Mouse (Mus musculus): ENCODE data around the gene Platr17. TPM values are rescaled to one million over a fixed set of nuclear protein-coding genes. Genes with fewer than 3 reads are reported as not detected.
"Not testable (repeated sequence)": the region's sequence is repeated elsewhere in the genome, so short reads cannot be mapped to it uniquely, and the experiment has no call there.

Platr17 gene
- polyA plus RNA-seq, 1 experiment from 2014 or later: 0.29 TPM

GRCm38 (mm10) chr17:33891357-33891756 lies 13.6 kb upstream of the Platr17 start:
- Histone ChIP-seq H3K27ac (ENCODE audit: poor library complexity, severe bottlenecking) (no peak overlapping the region), H3K4me1 (replicated peaks) (peaks cover 20% of the 10 kb centered on the region), H3K27me3 (replicated peaks) (0 out of 2 replicates have a peak, but pooled peaks cover 2% of the 10 kb centered on the region), H3K9me3 (replicated peaks) (no peaks in the 10 kb centered on the region), H3K4me3 (no peak overlapping the region), H3K4me2 (no peak overlapping the region), H3K9ac (no peak overlapping the region), H3K36me3 (peaks cover 7% of the 10 kb centered on the region)
- WGBS: 57% methylated on average over 2 of the region's 2 CpGs
- no peak for ATAC-seq (ENCODE audit: insufficient number of reproducible peaks, low FRiP score)

GRCm38 (mm10) chr17:33891892-33892291 lies 13.0 kb upstream of the Platr17 start:
- H3K27me3 ChIP-seq (replicated peaks); H3K9ac ChIP-seq; H3K4me3 ChIP-seq; ATAC-seq (ENCODE audit: insufficient number of reproducible peaks, low FRiP score); H3K27ac ChIP-seq (ENCODE audit: poor library complexity, severe bottlenecking); H3K9me3 ChIP-seq (replicated peaks); H3K4me2 ChIP-seq; H3K36me3 ChIP-seq: not testable (repeated sequence)
- 68% methylated on average over 6 of the region's 6 CpGs for WGBS
- H3K4me1 ChIP-seq (replicated peaks): peaks cover 20% of the 10 kb centered on the region

DNA sequence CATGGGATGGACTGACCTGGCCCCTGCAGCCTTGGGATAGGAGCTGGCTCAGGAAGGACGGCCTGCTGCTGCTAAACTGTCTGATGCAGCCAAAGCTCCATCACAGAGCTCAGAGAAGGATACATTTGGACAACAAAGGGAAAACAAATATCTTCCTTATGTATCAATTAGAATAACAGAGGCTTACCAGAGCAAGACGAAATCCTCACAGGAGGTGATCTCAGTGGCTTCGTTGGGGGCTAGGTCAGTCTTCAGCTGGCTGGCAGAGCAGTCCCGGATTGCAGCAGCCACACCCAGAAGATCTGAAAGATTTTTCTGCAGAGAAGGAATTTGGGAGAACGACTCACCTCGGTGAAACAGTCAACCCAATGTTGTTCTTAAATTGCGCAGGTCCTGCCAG lies 12.5 kb upstream of the Platr17 start:
- no peak for ATAC-seq (ENCODE audit: insufficient number of reproducible peaks, low FRiP score)
- no peak overlapping the region for H3K4me3 ChIP-seq
- no peak overlapping the region for H3K4me2 ChIP-seq
- H3K4me1 ChIP-seq (replicated peaks): peaks cover 19% of the 10 kb centered on the region
- H3K36me3 ChIP-seq: no peaks in the 10 kb centered on the region
- WGBS: 38% methylated on average over 7 of the region's 7 CpGs
- no peaks in the 10 kb centered on the region for H3K9me3 ChIP-seq (replicated peaks)
- no peak overlapping the region for H3K27ac ChIP-seq (ENCODE audit: poor library complexity, severe bottlenecking)
- no peak overlapping the region for H3K9ac ChIP-seq
- 0 out of 2 replicates have a peak, but pooled peaks cover 2% of the 10 kb centered on the region for H3K27me3 ChIP-seq (replicated peaks)

- H3K4me2 ChIP-seq; H3K27ac ChIP-seq (ENCODE audit: poor library complexity, severe bottlenecking); H3K4me3 ChIP-seq; ATAC-seq (ENCODE audit: insufficient number of reproducible peaks, low FRiP score); H3K27me3 ChIP-seq (replicated peaks); H3K9me3 ChIP-seq (replicated peaks); H3K9ac ChIP-seq; H3K36me3 ChIP-seq: not testable (repeated sequence)
- WGBS: 75% methylated on average over 4 of the region's 4 CpGs
- peaks cover 13% of the 10 kb centered on the region for H3K4me1 ChIP-seq (replicated peaks)
Observed at GRCm38 (mm10) chr17:33893011-33893410, 11.9 kb upstream of the Platr17 start.

GRCm38 (mm10) chr17:33897114-33897794 lies 7.7 kb upstream of the Platr17 start:
- Histone ChIP-seq H3K27me3 (replicated peaks) (0 out of 2 replicates have a peak, but pooled peaks cover 2% of the 10 kb centered on the region), H3K9ac (no peak overlapping the region), H3K36me3 (no peaks in the 10 kb centered on the region), H3K4me2 (no peak overlapping the region), H3K27ac (ENCODE audit: poor library complexity, severe bottlenecking) (no peak overlapping the region), H3K9me3 (replicated peaks) (no peaks in the 10 kb centered on the region), H3K4me1 (replicated peaks) (peaks cover 7% of the 10 kb centered on the region; the same call in 1 of the 2 replicates), H3K4me3 (no peak overlapping the region)
- WGBS: 41% methylated on average over 6 of the region's 6 CpGs
- ATAC-seq (ENCODE audit: insufficient number of reproducible peaks, low FRiP score): no peak

- H3K9ac ChIP-seq; H3K27me3 ChIP-seq (replicated peaks); H3K4me3 ChIP-seq; H3K27ac ChIP-seq (ENCODE audit: poor library complexity, severe bottlenecking); ATAC-seq (ENCODE audit: insufficient number of reproducible peaks, low FRiP score); H3K36me3 ChIP-seq; H3K4me2 ChIP-seq; H3K4me1 ChIP-seq (replicated peaks); H3K9me3 ChIP-seq (replicated peaks): not testable (repeated sequence)
- WGBS: 81% methylated on average over 4 of the region's 4 CpGs
Observed at GRCm38 (mm10) chr17:33898193-33898592, 6.7 kb upstream of the Platr17 start.

DNA sequence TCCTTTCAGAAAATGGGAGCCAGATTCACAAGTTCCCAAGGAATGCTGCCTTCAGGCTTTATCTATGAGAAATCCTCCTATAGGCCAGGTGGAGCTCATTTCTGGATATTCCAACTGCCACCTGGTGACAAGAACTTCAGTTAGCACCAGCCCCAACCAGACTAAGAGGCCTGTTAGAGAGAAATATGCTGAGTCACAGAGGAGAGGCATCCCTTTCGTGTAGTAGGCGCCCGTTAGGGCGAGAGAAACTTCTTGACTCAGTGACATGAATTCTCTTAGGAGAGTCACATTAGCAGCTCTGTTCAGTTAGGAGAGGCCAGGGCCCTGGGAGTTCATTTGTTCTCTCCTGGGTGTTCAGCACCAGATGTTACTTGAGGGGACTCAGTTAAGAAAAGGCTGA lies 5.3 kb upstream of the Platr17 start:
- Histone ChIP-seq H3K4me1 (replicated peaks) (peaks cover 7% of the 10 kb centered on the region; the same call in 1 of the 2 replicates), H3K4me2 (no peak overlapping the region), H3K27ac (ENCODE audit: poor library complexity, severe bottlenecking) (peak overlapping the region; percentile 40; the same call in 1 of the 2 replicates), H3K27me3 (replicated peaks) (no peaks in the 10 kb centered on the region), H3K4me3 (no peak overlapping the region), H3K9ac (no peak overlapping the region), H3K36me3 (no peaks in the 10 kb centered on the region), H3K9me3 (replicated peaks) (no peaks in the 10 kb centered on the region)
- 73% methylated on average over 4 of the region's 4 CpGs for WGBS
- peak; percentile 71; the same call in 1 of the 2 replicates for ATAC-seq (ENCODE audit: insufficient number of reproducible peaks, low FRiP score)

- 57% methylated on average over 7 of the region's 7 CpGs for WGBS
Observed at GRCm38 (mm10) chr17:33900281-33900988, 4.5 kb upstream of the Platr17 start.

DNA sequence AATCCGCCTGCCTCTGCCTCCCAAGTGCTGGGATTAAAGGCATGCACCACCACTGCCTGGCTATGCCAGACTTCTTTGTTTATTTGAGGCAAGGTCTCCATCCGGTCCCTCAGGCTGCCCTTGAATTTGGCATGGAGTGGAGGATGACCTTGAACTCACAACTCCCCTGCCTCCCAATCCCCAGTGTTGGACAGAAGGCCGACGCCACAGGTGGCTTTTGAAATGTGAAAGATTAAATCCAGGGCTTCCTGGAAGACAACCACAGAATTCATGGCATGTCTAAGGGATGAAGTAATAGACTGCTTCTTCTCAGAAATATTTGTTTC lies 4.0 kb upstream of the Platr17 start:
- 70% methylated on average over 4 of the region's 4 CpGs for WGBS
- H3K4me2 ChIP-seq: no peak overlapping the region
- no peaks in the 10 kb centered on the region for H3K36me3 ChIP-seq
- no peak overlapping the region for H3K9ac ChIP-seq
- H3K27me3 ChIP-seq (replicated peaks): no peaks in the 10 kb centered on the region
- peaks cover 7% of the 10 kb centered on the region; the same call in 1 of the 2 replicates for H3K4me1 ChIP-seq (replicated peaks)
- no peak for ATAC-seq (ENCODE audit: insufficient number of reproducible peaks, low FRiP score)
- no peak overlapping the region for H3K27ac ChIP-seq (ENCODE audit: poor library complexity, severe bottlenecking)
- no peak overlapping the region for H3K4me3 ChIP-seq
- no peaks in the 10 kb centered on the region for H3K9me3 ChIP-seq (replicated peaks)

More at GRCm38 (mm10) chr17:33900281-33900988, 4.5 kb upstream of the Platr17 start:
- no peaks in the 10 kb centered on the region for H3K36me3 ChIP-seq
- no peak for ATAC-seq (ENCODE audit: insufficient number of reproducible peaks, low FRiP score)
- H3K4me1 ChIP-seq (replicated peaks): peaks cover 7% of the 10 kb centered on the region; the same call in 1 of the 2 replicates
- no peak overlapping the region for H3K27ac ChIP-seq (ENCODE audit: poor library complexity, severe bottlenecking)
- no peak overlapping the region for H3K4me3 ChIP-seq
- no peak overlapping the region for H3K4me2 ChIP-seq
- H3K9me3 ChIP-seq (replicated peaks): no peaks in the 10 kb centered on the region
- H3K27me3 ChIP-seq (replicated peaks): no peaks in the 10 kb centered on the region
- H3K9ac ChIP-seq: 0 out of 2 replicates have a peak overlapping the region, but pooled peaks have one; percentile 35

DNA sequence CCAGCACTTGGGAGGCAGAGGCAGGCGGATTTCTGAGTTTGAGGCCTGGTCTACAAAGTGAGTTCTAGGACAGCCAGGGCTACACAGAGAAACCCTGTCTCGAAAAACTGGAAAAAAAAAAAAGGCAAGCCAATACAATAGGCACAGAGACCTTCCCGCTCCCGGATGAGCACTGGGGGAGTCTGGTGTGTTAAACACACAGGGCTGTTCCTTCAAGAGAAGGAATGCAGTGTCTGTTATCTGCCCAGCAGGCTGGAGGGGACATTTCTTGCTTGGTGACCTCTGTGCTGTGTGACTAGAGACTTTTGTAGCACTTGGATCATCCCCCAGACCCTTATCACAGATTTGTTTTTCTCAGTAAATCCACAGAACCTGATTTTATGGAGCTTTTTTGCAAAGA lies 3.3 kb upstream of the Platr17 start:
- 0 out of 2 replicates have a peak, but pooled peaks have one; percentile 38 for ATAC-seq (ENCODE audit: insufficient number of reproducible peaks, low FRiP score)
- H3K4me1 ChIP-seq (replicated peaks): peaks cover 7% of the 10 kb centered on the region; the same call in 1 of the 2 replicates
- H3K36me3 ChIP-seq: no peaks in the 10 kb centered on the region
- WGBS: 55% methylated on average over 4 of the region's 4 CpGs
- H3K4me3 ChIP-seq: no peak overlapping the region
- H3K27ac ChIP-seq (ENCODE audit: poor library complexity, severe bottlenecking): no peak overlapping the region
- H3K9me3 ChIP-seq (replicated peaks): no peaks in the 10 kb centered on the region
- H3K27me3 ChIP-seq (replicated peaks): no peaks in the 10 kb centered on the region
- no peak overlapping the region for H3K4me2 ChIP-seq
- H3K9ac ChIP-seq: no peak overlapping the region

DNA sequence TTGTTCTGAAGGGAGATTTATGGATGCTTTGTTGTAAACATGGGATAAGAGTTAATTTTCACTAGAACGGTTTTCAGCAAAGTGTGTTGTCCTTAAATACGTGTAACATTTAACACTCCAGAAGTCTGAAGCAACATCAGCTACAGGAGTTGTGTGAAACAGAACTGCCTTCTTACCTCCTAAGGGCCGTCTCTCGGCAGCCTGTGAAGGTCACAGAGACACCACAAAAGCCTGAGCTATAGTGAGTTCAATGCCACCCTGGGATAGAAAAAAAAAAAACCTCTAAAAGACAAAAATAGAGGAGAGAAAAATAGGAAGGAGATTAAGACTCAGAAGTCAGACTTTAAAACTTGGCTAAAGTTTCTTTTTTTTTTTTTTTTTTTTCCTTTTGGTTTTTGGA lies 2.9 kb upstream of the Platr17 start:
- WGBS: 56% methylated on average over 4 of the region's 4 CpGs
- Histone ChIP-seq H3K4me3 (no peak overlapping the region), H3K27ac (ENCODE audit: poor library complexity, severe bottlenecking) (0 out of 2 replicates have a peak overlapping the region, but pooled peaks have one; percentile 66), H3K9ac (no peak overlapping the region), H3K27me3 (replicated peaks) (no peaks in the 10 kb centered on the region), H3K9me3 (replicated peaks) (no peaks in the 10 kb centered on the region), H3K4me2 (no peak overlapping the region), H3K36me3 (no peaks in the 10 kb centered on the region), H3K4me1 (replicated peaks) (peaks cover 7% of the 10 kb centered on the region; the same call in 1 of the 2 replicates)
- ATAC-seq (ENCODE audit: insufficient number of reproducible peaks, low FRiP score): no peak

All from heart, embryonic 12.5 days (tissue).